8 mouse cellular contexts compared by ENCODE assay signal in genomic region chr16:10313646-10314088, GRCm38 (mm10). TPM values are rescaled to one million over a fixed set of nuclear protein-coding genes. Genes with fewer than 3 reads are reported as not detected.
DNase-seq lines count a peak whose midpoint lies in the region; ATAC-seq and TF ChIP-seq lines count a peak whose summit lies in the region.

Emp2 (minus strand) TSS chr16:10313968.

- under 1% methylated on average over 25 of the region's 40 CpGs for WGBS in hindbrain, embryonic 15.5 days
- under 1% methylated on average over 23 of the region's 40 CpGs for WGBS in stomach, embryonic 15.5 days

- peaks cover 44% of the 10 kb centered on the region for H3K79me2 ChIP-seq in C2C12 (ENCODE audit: control insufficient read depth, insufficient read depth)

- peak within 1 kb of the TSS; percentile 94 for H3K4me2 ChIP-seq in hindbrain, embryonic 15.5 days
- peak within 1 kb of the TSS; percentile 88 for H3K4me2 ChIP-seq in stomach, embryonic 15.5 days

- no peak for TF ChIP-seq CTCF in C2C12 (IDR thresholded peaks at IDR 0.05; ENCODE audit: control insufficient read depth, insufficient read depth, insufficient read length)

- no peak within 1 kb of the TSS for H3K27ac ChIP-seq in hindbrain, embryonic 15.5 days (replicated peaks)
- peak within 1 kb of the TSS; percentile 40; the same call in 1 of the 2 replicates for H3K27ac ChIP-seq in stomach, embryonic 15.5 days

- peaks cover 10% of the 10 kb centered on the region for H3K79me3 ChIP-seq in C2C12 (ENCODE audit: low read depth)

- H3K27me3 ChIP-seq in C2C12 (ENCODE audit: control insufficient read depth, insufficient read depth, insufficient read length) = no peaks in the 10 kb centered on the region
- H3K27me3 ChIP-seq in hindbrain, embryonic 15.5 days = peaks cover 19% of the 10 kb centered on the region
- H3K27me3 ChIP-seq in stomach, embryonic 15.5 days (replicated peaks) = no peaks in the 10 kb centered on the region

- ATAC-seq in hindbrain, embryonic 15.5 days (ENCODE audit: low FRiP score, low read depth) = peak; percentile 76
- peak; percentile 84 for ATAC-seq in stomach, embryonic 15.5 days (ENCODE audit: insufficient read depth, low FRiP score, low read depth)
- no peak for ATAC-seq in monocyte, adult 5-6 weeks (replicated peaks; ENCODE audit: insufficient number of reproducible peaks, low FRiP score, low TSS enrichment, poor library complexity, severe bottlenecking)

- H3ac ChIP-seq in C2C12 (ENCODE audit: control insufficient read depth, insufficient read length, low read depth) = peak within 1 kb of the TSS; percentile 72

- peak within 1 kb of the TSS; percentile 40 for H3K9ac ChIP-seq in hindbrain, embryonic 15.5 days
- H3K9ac ChIP-seq in stomach, embryonic 15.5 days = peak within 1 kb of the TSS; percentile 39; the same call in 1 of the 2 replicates

- DNase-seq in adrenal gland, postnatal 36 days = peak; percentile 75 to 78
- peak; percentile 67 for DNase-seq in gastrocnemius, postnatal 10 days
- peak; percentile 13 to 17 for DNase-seq in left cerebral cortex, postnatal 36 days (ENCODE audit: low spot score in 2 of 2)
- peak; percentile 42 for DNase-seq in mesoderm, embryonic 11.5 days (ENCODE audit: low read depth, low spot score)

- peaks cover 11% of the 10 kb centered on the region for H3K4me1 ChIP-seq in hindbrain, embryonic 15.5 days (replicated peaks)
- H3K4me1 ChIP-seq in stomach, embryonic 15.5 days = peaks cover 11% of the 10 kb centered on the region

- H3K4me3 ChIP-seq in C2C12 (ENCODE audit: insufficient read depth, poor library complexity, severe bottlenecking) = peak within 1 kb of the TSS; percentile 49
- peak within 1 kb of the TSS; percentile 49 for H3K4me3 ChIP-seq in hindbrain, embryonic 15.5 days
- peak within 1 kb of the TSS; percentile 63 for H3K4me3 ChIP-seq in stomach, embryonic 15.5 days (replicated peaks)

- H3K9me3 ChIP-seq in hindbrain, embryonic 15.5 days = no peaks in the 10 kb centered on the region
- H3K9me3 ChIP-seq in stomach, embryonic 15.5 days = no peaks in the 10 kb centered on the region

- no peaks in the 10 kb centered on the region for H3K36me3 ChIP-seq in C2C12 (ENCODE audit: control insufficient read depth, insufficient read depth)
- H3K36me3 ChIP-seq in hindbrain, embryonic 15.5 days = no peaks in the 10 kb centered on the region
- no peaks in the 10 kb centered on the region for H3K36me3 ChIP-seq in stomach, embryonic 15.5 days

- intact Hi-C loops in left cerebral cortex, postnatal 36 days (cut with DNase I) = no loop called here

TF ChIP-seq in C2C12, 6 proteins besides CTCF, POLR2A, EP300 and RAD21:
- no peak for TF ChIP-seq MYOG (IDR thresholded peaks at IDR 0.05; ENCODE audit: control insufficient read depth, extremely low read depth, insufficient read length)
- no peak for TF ChIP-seq CEBPB (IDR thresholded peaks at IDR 0.05; ENCODE audit: low read depth)
- no peak for TF ChIP-seq FOSL1 (IDR thresholded peaks at IDR 0.05; ENCODE audit: insufficient read depth, low read length, poor library complexity, severe bottlenecking)
- no peak for TF ChIP-seq MYOD1 (IDR thresholded peaks at IDR 0.05; ENCODE audit: control insufficient read depth, insufficient read length, low read depth)
- no peak for TF ChIP-seq MAX (IDR thresholded peaks at IDR 0.05)
- no peak for TF ChIP-seq USF1 (IDR thresholded peaks at IDR 0.05; ENCODE audit: low read depth)

RNA-seq across cellular contexts. Expression of gene Emp2, which starts in this region (rescaled TPM):
- 41.2 TPM for polyA plus RNA-seq in C2C12 (2012; fragmentation: generic; extraction: Trizol)
- total RNA-seq in adrenal gland, postnatal 36 days (2021) = 1 to 10 TPM; 6.0 to 7.0 TPM
- total RNA-seq in gastrocnemius, postnatal 10 days (2021) = 10 to 100 TPM; 12.3 to 14.4 TPM
- 18.3 and 18.8 TPM in 2 replicates for polyA plus RNA-seq in hindbrain, embryonic 15.5 days (2015; fragmentation: Nextera tagmentation; extraction: Ambion mirVana)
- total RNA-seq in left cerebral cortex, postnatal 36 days (2021) = 10 to 100 TPM; 12.2 to 12.9 TPM
- polyA plus RNA-seq in stomach, embryonic 15.5 days (2015; fragmentation: Nextera tagmentation; extraction: Ambion mirVana) = 35.2 and 48.4 TPM in 2 replicates
- total RNA-seq in monocyte, adult 5-6 weeks (2017) = not detected in 3 replicates

Comparison
In these comparisons a context has a peak if more than half of its experiments do, and no peak if none do; other contexts are left out.
1. DNase-seq: peak in every context shown above with its lines; median percentile 76 in adrenal gland, postnatal 36 days; 67 in gastrocnemius, postnatal 10 days; 42 in mesoderm, embryonic 11.5 days; 15 in left cerebral cortex, postnatal 36 days.